Mouse (Mus musculus) cerebellum, adult 2 months (tissue): ENCODE results near the gene Mcm3ap.

Experiments used
- CTCF ChIP-seq: fragments of 200-500 bp; IDR thresholded peaks from 2 replicates; pipeline ENCODE4 v1.5.1; 2011; ENCODE audit warnings: low read depth, mild to moderate bottlenecking, control low read depth, low read length, moderate library complexity, borderline replicate concordance; ENCODE audit not compliant: insufficient read depth
- POLR2A ChIP-seq: fragments of 200-500 bp; IDR thresholded peaks from 2 replicates; pipeline ENCODE4 v1.6.1; 2011; ENCODE audit warnings: low read length, control low read depth, borderline replicate concordance; ENCODE audit not compliant: insufficient read depth

DNA sequence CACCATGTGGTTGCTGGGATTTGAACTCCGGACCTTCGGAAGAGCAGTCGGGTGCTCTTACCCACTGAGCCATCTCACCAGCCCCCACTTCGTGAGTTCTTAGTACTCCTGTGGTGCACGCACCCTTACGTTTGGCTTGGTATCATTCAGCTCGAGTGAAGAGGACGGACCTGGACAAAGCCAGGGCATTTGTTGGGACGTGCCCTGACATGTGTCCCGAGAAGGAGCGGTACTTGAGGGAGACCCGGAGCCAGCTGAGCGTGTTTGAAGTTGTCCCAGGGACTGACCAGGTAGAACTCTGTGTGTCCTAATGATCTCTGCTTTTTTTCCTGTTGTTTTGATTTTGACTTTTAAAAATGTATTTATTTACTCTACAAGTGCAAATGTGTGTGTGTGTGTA lies 12.1 kb downstream of the Mcm3ap start:
- TF ChIP-seq CTCF (no peak), POLR2A (no peak)
